Mouse (Mus musculus) E14TG2a.4 (cell line): ENCODE data around the gene Hist1h2bm.

Experiments
- H3K27me3 ChIP-seq: 2 replicates; pipeline ENCODE4 v1.6.1; 2014; ENCODE audit warnings: low read length, control low read depth; ENCODE audit not compliant: insufficient read depth
- H3K36me3 ChIP-seq: 2 replicates; pipeline ENCODE4 v1.6.1; 2014; ENCODE audit warnings: low read length, control low read depth; ENCODE audit not compliant: insufficient read depth
- H3K4me1 ChIP-seq: replicated peaks from 2 replicates; pipeline ENCODE4 v1.6.1; 2014; ENCODE audit warnings: low read depth, low read length, control low read depth
- H3K4me3 ChIP-seq: replicated peaks from 2 replicates; pipeline ENCODE4 v1.5.1; 2014; ENCODE audit warnings: mild to moderate bottlenecking, low read length
- H3K9me3 ChIP-seq: 2 replicates; pipeline ENCODE4 v1.6.1; 2014; ENCODE audit warnings: low read length, control low read depth
- CTCF ChIP-seq: conservative IDR thresholded peaks from 2 replicates; pipeline ENCODE4 v1.5.1; 2014; ENCODE audit warnings: low read length
- NANOG ChIP-seq: IDR thresholded peaks from 2 replicates; pipeline ENCODE4 v1.6.1; 2014; ENCODE audit warnings: borderline replicate concordance, low read length, mixed read lengths
- POU5F1 ChIP-seq: IDR thresholded peaks from 2 replicates; pipeline ENCODE4 v1.6.1; 2014; ENCODE audit warnings: low read length, borderline replicate concordance

Gene Hist1h2bm

DNA sequence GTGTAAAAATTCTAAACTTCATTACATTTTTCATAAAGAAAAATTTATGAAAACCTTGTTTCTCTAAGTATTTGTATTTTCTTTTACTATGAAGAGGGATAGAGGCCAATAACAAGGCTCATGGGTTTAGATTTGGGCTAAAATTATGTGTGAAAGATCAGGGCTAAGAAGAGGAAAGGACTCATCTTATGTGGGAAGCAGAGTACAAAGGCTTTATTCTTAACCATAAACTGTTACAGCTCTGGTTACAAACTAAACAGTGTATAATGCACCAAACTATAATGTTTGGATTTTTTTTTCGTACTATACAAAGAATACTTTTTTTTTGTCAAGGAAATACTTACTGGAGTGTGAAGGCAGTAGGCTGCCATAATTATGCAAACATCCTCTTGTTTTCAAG lies 33.9 kb downstream of the Hist1h2bm start:
- no peak for TF ChIP-seq NANOG
- no peak for TF ChIP-seq CTCF
- no peak for TF ChIP-seq POU5F1
- no peaks in the 10 kb centered on the region for H3K9me3 ChIP-seq
- H3K4me3 ChIP-seq: no peak overlapping the region
- H3K4me1 ChIP-seq: peaks cover 37% of the 10 kb centered on the region
- H3K36me3 ChIP-seq: no peaks in the 10 kb centered on the region
- no peaks in the 10 kb centered on the region for H3K27me3 ChIP-seq
